Mouse (Mus musculus) layer of hippocampus, postnatal 14 days (tissue): ENCODE results near the gene Pin1rt1. TPM values are rescaled to one million over a fixed set of nuclear protein-coding genes. Genes with fewer than 3 reads are reported as not detected.

Experiments
- DNase-seq, 2 experiments: peaks; one replicate each; pipeline ENCODE4 v3.0.0; 2021 to 2022; ENCODE audit warnings: low spot score in 2 of 2, mixed read lengths in 1 of 2
- long read RNA-seq, 2 experiments: library from polyadenylated mRNA; stranded (forward); transcript quantifications; one replicate each; pipeline ENCODE4 v2.0.0; 2021
- total RNA-seq, 2 experiments: library from RNA; stranded (reverse); gene quantifications; 2 replicates each; pipeline ENCODE4 v1.2.3; 2021

The Pin1rt1 gene
- not detected for total RNA-seq
- long read RNA-seq, experiment 1 = 0 reads
- long read RNA-seq, experiment 2 = 0 reads

- DNase-seq = no peak
Observed at GRCm38 (mm10) chr2:104716279-104716678, at the start of gene Pin1rt1. TSS of gene Pin1rt1 (minus strand) at chr2:104716379.

- DNase-seq = no peak
Observed at GRCm38 (mm10) chr2:104764018-104764417, 47.8 kb upstream of the Pin1rt1 start.

GRCm38 (mm10) chr2:104763134-104763703, 47.0 kb upstream of the Pin1rt1 start:
- DNase-seq = no peak

- DNase-seq = no peak
Observed at GRCm38 (mm10) chr2:104750611-104751010, 34.4 kb upstream of the Pin1rt1 start.

GRCm38 (mm10) chr2:104748652-104749183, 32.5 kb upstream of the Pin1rt1 start:
- no peak for DNase-seq

GRCm38 (mm10) chr2:104746251-104746650, 30.1 kb upstream of the Pin1rt1 start:
- no peak for DNase-seq

GRCm38 (mm10) chr2:104743971-104744370, 27.8 kb upstream of the Pin1rt1 start:
- no peak for DNase-seq

- DNase-seq = no peak
Observed at GRCm38 (mm10) chr2:104743160-104743559, 27.0 kb upstream of the Pin1rt1 start.

- DNase-seq = peak; percentile 77 to 81
Observed at GRCm38 (mm10) chr2:104742741-104743064, 26.5 kb upstream of the Pin1rt1 start, which contains the start of gene Depdc7. TSS of gene Depdc7 (minus strand) at chr2:104742878.

GRCm38 (mm10) chr2:104741896-104742740, 25.9 kb upstream of the Pin1rt1 start:
- no peak for DNase-seq

GRCm38 (mm10) chr2:104741015-104741758, 25.0 kb upstream of the Pin1rt1 start:
- DNase-seq = no peak

- DNase-seq = no peak
Observed at GRCm38 (mm10) chr2:104740248-104740949, 24.2 kb upstream of the Pin1rt1 start.

- DNase-seq = no peak
Observed at GRCm38 (mm10) chr2:104739691-104740090, 23.5 kb upstream of the Pin1rt1 start.

- DNase-seq = no peak
Observed at GRCm38 (mm10) chr2:104736241-104736640, 20.1 kb upstream of the Pin1rt1 start.

GRCm38 (mm10) chr2:104732562-104733256, 16.5 kb upstream of the Pin1rt1 start:
- DNase-seq = no peak

- no peak for DNase-seq
Observed at GRCm38 (mm10) chr2:104732033-104732444, 15.9 kb upstream of the Pin1rt1 start.

- no peak for DNase-seq
Observed at GRCm38 (mm10) chr2:104727369-104727768, 11.2 kb upstream of the Pin1rt1 start.

- DNase-seq = no peak
Observed at GRCm38 (mm10) chr2:104722021-104722420, 5.8 kb upstream of the Pin1rt1 start.

GRCm38 (mm10) chr2:104717827-104718226, 1.6 kb upstream of the Pin1rt1 start:
- no peak for DNase-seq

GRCm38 (mm10) chr2:104717231-104717735, 1.1 kb upstream of the Pin1rt1 start:
- no peak for DNase-seq
